Mouse (Mus musculus) kidney, postnatal 0 days (tissue): Measurements from ENCODE around the gene Pou4f2. TPM values are rescaled to one million over a fixed set of nuclear protein-coding genes. Genes with fewer than 3 reads are reported as not detected.
A peak's percentile ranks its signal among the peaks of the same experiment; 100 is the strongest.

Source experiments
- ATAC-seq: fragments of 200-750 bp; cut with Nextera tagmentation; replicated peaks from 2 replicates; pipeline ENCODE4 v1.8.0; 2017; ENCODE audit warnings: low read depth, moderate number of reproducible peaks, moderate TSS enrichment, moderate library complexity; ENCODE audit not compliant: low FRiP score
- DNase-seq: peaks from one replicate; pipeline ENCODE4 v3.0.0-alpha.2; 2016; ENCODE audit warnings: low spot score
- H3K27ac ChIP-seq: fragments of 300-500 bp; sonication (generic); 2 replicates; pipeline ENCODE4 v1.5.1; 2014; ENCODE audit warnings: mild to moderate bottlenecking
- H3K27me3 ChIP-seq: fragments of 300-500 bp; sonication (generic); 2 replicates; pipeline ENCODE4 v1.6.1; 2014; ENCODE audit warnings: low read length, mixed read lengths; ENCODE audit not compliant: insufficient read depth
- H3K36me3 ChIP-seq: fragments of 300-500 bp; sonication (generic); 2 replicates; pipeline ENCODE4 v1.6.1; 2014; ENCODE audit warnings: low read length, mixed read lengths; ENCODE audit not compliant: insufficient read depth
- H3K4me1 ChIP-seq: fragments of 300-500 bp; sonication (generic); replicated peaks from 2 replicates; pipeline ENCODE4 v1.6.1; 2014; ENCODE audit warnings: antibody characterized with exemption, low read length, mixed read lengths; ENCODE audit not compliant: insufficient read depth
- H3K4me2 ChIP-seq: fragments of 300-500 bp; sonication (generic); 2 replicates; pipeline ENCODE4 v1.6.1; 2014; ENCODE audit warnings: mild to moderate bottlenecking, low read length, moderate library complexity, mixed read lengths
- H3K4me3 ChIP-seq: fragments of 300-500 bp; sonication (generic); replicated peaks from 2 replicates; pipeline ENCODE4 v1.5.1; 2014; ENCODE audit warnings: low read depth, low read length
- H3K9ac ChIP-seq: fragments of 300-500 bp; sonication (generic); 2 replicates; pipeline ENCODE4 v1.6.1; 2014; ENCODE audit warnings: low read depth, low read length
- H3K9me3 ChIP-seq: fragments of 300-500 bp; sonication (generic); replicated peaks from 2 replicates; pipeline ENCODE4 v1.6.1; 2016; ENCODE audit warnings: low read length, inconsistent platforms, mixed read lengths
- CTCF ChIP-seq: IDR thresholded peaks from 2 replicates; pipeline ENCODE4 v1.5.1; 2016; ENCODE audit warnings: antibody characterized with exemption, low read depth, mild to moderate bottlenecking, moderate library complexity
- WGBS: fragments of 180-500 bp; shearing (Covaris S2); extraction: QIAGEN DNeasy Blood & Tissue Kit; methylation state at CpG from one replicate; pipeline ENCODE4 v1.1.7; 2014; 5-methylcytosine and 5-hydroxymethylcytosine counted together
- polyA plus RNA-seq: library from polyadenylated mRNA; unstranded; fragments of >200 nt; fragmentation: Nextera tagmentation; extraction: Ambion mirVana; gene quantifications from 2 replicates; pipeline ENCODE4 v1.2.1, GENCODE M21; 2015

Pou4f2 gene
- polyA plus RNA-seq, 1 experiment from 2014 or later = not detected

DNA sequence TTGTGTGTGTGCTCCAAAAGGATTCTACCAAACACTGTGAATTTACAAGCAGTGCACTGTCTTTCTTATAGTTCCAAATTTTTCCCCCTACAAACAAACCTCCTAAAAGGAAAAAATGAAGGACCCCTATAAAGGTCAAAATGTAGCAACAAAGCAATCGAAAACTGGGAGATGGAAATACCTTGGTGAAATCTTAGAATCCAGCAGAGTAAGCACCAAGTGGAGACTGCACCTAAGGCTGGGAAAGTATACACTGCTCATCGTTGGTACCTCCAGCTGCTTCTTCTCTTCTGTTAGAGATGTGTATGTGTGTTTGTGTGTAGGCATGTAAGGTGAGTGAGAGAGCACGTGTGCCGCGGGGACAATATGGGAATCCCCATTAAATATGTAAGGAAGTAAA, 3.1 kb downstream of the Pou4f2 start:
- Histone ChIP-seq H3K27ac (no peak overlapping the region), H3K4me2 (no peak overlapping the region), H3K27me3 (peaks cover 71% of the 10 kb centered on the region), H3K36me3 (no peaks in the 10 kb centered on the region), H3K9ac (no peak overlapping the region), H3K9me3 (no peaks in the 10 kb centered on the region), H3K4me1 (no peaks in the 10 kb centered on the region), H3K4me3 (no peak overlapping the region)
- ATAC-seq = no peak
- no peak for DNase-seq
- no peak for TF ChIP-seq CTCF
- 9% methylated on average over 5 of the region's 5 CpGs for WGBS

DNA sequence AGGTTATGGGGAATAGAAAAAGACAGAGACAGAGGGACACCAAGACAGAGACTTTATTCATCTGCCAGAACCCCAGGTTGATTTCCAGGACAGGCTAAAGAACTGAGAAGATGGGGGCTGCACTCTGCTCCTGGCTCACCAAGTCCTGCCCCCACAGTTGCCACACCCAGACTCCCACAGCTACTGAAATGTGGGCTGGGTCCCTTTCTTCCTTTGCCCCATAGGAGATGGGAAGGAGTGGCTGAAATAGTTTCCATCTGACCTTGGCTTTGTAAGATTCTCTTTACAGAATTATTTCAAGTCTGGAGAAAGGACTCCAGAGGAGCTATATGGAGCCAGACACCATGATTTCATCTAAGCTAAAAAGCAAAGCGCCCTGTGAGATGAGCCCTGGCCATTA, 4.0 kb downstream of the Pou4f2 start:
- Histone ChIP-seq H3K9me3 (no peaks in the 10 kb centered on the region), H3K4me1 (no peaks in the 10 kb centered on the region), H3K27me3 (peaks cover 68% of the 10 kb centered on the region), H3K27ac (no peak overlapping the region), H3K36me3 (no peaks in the 10 kb centered on the region), H3K4me2 (no peak overlapping the region), H3K4me3 (no peak overlapping the region), H3K9ac (no peak overlapping the region)
- TF ChIP-seq CTCF = no peak
- DNase-seq (no peak), ATAC-seq (no peak)
- 7% methylated on average over 1 of the region's 1 CpGs for WGBS

DNA sequence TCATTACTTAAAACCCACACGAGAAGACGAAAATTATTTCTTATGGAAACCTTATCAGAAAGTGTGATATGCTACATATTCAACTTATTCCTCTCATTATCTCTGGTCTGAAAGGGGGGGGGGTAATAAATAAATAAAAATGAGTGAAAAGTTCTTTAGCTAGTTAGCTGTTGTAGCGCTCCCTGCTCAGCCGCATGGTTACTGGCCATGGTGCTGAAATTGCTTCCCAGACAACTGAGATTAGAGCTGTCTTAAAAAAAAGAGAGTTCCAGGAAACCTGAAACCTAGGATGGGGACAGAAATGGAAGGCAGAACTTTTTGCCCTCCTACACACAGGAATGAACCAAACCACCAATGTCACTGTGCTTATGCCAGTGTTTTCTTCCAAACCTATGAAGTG, 5.1 kb downstream of the Pou4f2 start:
- DNase-seq (peak; percentile 84), ATAC-seq (no peak)
- H3K4me3 ChIP-seq = no peak overlapping the region
- H3K36me3 ChIP-seq = no peaks in the 10 kb centered on the region
- whole genome bisulfite sequencing = 2% methylated on average over 4 of the region's 4 CpGs
- H3K27me3 ChIP-seq = peaks cover 68% of the 10 kb centered on the region
- no peaks in the 10 kb centered on the region for H3K4me1 ChIP-seq
- no peak overlapping the region for H3K4me2 ChIP-seq
- H3K9ac ChIP-seq = no peak overlapping the region
- H3K27ac ChIP-seq = no peak overlapping the region
- no peaks in the 10 kb centered on the region for H3K9me3 ChIP-seq
- no peak for TF ChIP-seq CTCF

DNA sequence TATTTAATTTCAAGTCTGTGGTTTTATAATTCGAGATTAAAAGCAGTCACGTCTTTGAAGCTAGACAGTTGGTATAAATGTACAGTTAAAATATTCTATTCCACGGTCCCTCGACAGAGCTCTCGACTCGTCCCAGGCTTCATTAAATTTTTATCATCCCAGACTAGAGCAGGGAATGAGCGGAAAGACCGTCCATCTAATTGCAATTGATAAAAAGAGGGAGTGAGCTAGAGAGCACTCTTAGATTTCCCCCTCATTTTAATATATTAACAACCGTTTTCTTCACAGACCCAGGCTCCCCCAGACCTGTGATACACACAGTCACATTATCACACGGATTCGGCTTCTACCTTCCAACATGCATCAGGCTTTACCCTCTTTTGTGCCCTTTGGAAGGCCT, 8.3 kb downstream of the Pou4f2 start:
- Histone ChIP-seq H3K27ac (no peak overlapping the region), H3K9ac (no peak overlapping the region), H3K4me3 (no peak overlapping the region), H3K4me2 (no peak overlapping the region), H3K36me3 (no peaks in the 10 kb centered on the region), H3K27me3 (peaks cover 62% of the 10 kb centered on the region), H3K4me1 (no peaks in the 10 kb centered on the region), H3K9me3 (no peaks in the 10 kb centered on the region)
- no peak for TF ChIP-seq CTCF
- DNase-seq (no peak), ATAC-seq (no peak)
- WGBS = 1% methylated on average over 11 of the region's 11 CpGs

DNA sequence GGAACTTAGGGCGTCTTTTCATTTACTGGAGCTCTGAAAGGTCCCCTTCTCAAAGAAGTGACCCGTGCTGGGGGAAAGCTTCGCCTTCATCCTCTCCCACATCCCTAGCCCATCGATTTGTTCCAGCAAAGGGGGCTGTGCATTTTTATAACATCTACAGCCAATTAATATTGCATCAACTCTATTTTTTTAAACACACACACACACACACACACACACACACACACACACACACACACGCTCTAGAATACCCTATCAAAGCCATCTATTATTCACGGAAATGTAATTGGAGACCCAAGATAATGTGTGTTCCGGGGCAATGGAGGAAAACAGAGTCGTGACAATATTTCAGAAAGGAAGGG, 8.7 kb downstream of the Pou4f2 start:
- Histone ChIP-seq H3K4me1 (no peaks in the 10 kb centered on the region), H3K9me3 (no peaks in the 10 kb centered on the region), H3K27ac (no peak overlapping the region), H3K4me2 (no peak overlapping the region), H3K36me3 (no peaks in the 10 kb centered on the region), H3K4me3 (no peak overlapping the region), H3K27me3 (peaks cover 63% of the 10 kb centered on the region), H3K9ac (no peak overlapping the region)
- no peak for TF ChIP-seq CTCF
- DNase-seq (no peak), ATAC-seq (no peak)
- WGBS = under 1% methylated on average over 8 of the region's 8 CpGs

DNA sequence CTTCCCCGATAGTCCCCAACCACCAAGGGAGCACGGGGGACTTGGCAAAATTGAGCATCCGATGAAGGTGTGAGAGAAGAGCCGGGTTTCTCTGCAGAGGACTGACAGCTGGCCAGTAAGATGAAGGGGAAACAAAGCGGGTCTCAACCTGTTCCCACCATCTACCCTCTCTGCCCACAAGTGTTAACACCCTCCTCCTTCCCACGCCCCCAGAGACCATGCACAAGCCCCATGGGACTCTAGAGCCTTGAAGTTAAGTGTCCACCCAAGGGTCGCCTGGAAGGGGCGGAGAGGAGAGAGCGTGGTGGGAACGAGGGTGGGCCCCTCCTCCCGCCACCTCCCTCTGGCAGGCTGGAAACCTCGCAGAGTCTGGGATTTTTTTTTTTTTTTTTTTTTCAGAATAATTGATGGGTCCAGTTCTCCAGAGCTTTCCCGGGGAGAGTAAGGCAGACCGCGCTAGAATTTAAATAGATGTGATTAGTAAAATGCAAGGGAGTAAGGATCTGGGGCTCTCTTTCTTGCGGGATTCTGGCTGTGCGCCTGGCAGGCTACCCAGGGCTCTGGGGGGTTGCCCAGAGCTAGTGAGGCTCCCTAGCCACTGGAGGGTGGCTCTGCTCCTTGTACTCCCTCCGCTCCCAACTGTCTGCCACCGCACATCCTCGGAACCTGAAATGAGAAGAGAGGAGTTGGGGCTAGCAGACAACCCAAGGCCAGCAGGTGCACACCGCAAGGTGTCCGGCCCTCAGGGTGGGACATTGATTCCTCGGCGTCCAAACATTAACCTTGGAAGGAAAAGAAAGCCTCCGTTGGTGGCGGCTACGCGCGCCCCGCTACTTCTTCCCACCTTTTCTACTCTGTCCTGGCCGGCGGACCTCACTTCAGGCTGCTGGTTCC, 9.3 kb downstream of the Pou4f2 start:
- ATAC-seq = no peak
- WGBS = under 1% methylated on average over 32 of the region's 32 CpGs
- peaks cover 58% of the 10 kb centered on the region for H3K27me3 ChIP-seq

More for the DNA sequence above, 9.3 kb downstream of the Pou4f2 start:
- no peak for DNase-seq
- Histone ChIP-seq H3K4me3 (no peak overlapping the region), H3K27ac (no peak overlapping the region), H3K36me3 (no peaks in the 10 kb centered on the region), H3K9me3 (no peaks in the 10 kb centered on the region), H3K4me2 (no peak overlapping the region), H3K4me1 (no peaks in the 10 kb centered on the region), H3K9ac (no peak overlapping the region)
- no peak for TF ChIP-seq CTCF
